Mouse (Mus musculus): ENCODE measurements around the gene Pifo.
A peak's percentile ranks its signal among the peaks of the same experiment; 100 is the strongest.
"Not testable (repeated sequence)": the region's sequence is repeated elsewhere in the genome, so short reads cannot be mapped to it uniquely, and the experiment has no call there.

The Pifo gene

DNA sequence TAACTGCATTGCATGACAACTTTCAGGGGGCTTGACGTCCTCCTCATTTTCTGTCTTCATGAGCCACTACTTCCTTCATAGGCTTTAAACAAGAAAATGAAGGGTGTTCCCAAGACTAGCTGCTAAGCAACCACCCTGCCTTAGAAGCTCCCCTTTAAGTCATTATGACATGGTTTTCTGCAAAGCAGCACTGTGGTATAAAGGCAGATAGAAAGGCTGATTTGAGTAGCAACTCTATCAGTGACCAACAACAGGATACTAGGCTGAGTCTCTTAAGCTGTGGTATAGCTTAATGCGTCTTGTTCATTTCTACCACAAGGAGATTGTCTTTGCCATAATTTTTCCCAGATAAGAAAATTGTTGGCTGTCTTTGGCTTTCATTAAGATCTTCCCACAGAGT is at the start of gene Pifo:
Gene Pifo (minus strand): TSS at position 101 of the 400 bp plus-strand sequence.
- DNase-seq (ENCODE audit: low read depth, low spot score) = no peak

DNA sequence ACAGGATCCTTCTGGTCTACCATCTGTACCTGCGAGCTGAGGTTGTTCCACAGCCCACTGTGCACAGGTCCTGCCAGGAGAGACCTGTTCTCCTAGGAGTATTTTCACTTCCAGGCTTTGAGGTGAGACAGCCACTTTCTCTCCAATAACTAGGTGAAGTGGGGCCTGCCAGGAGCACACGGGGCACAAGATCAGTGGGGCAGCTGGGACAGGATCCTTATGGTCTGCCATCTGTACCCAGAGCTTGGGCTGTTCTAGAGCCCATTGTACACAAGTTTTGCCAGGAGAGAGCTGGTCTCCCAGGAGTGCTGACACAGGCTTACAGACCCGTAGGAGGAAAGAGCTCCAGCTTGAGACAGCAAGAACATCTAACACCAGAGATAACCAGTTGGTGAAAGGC is 43.5 kb upstream of the Pifo start:
- no peak for DNase-seq (ENCODE audit: low read depth, low spot score)

DNA sequence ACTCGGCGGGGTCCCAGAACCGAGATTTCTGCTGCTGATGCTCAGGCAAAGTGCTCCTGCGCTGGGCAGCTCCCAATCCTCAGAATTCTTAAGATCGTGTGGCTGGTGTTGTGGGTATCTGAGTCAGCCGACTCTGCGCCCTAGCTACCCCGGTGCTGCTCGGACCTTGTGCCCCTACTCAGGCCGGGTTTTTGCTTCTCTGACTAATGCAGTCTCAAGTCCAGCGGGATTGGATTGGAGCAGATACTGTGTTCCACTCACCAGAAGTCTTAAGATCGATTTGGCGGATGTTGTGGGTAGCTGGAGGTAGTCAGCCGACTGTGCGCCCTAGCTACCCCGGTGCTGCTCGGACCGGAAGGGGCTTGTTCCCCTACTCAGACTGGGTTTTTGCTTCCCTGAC is 37.5 kb upstream of the Pifo start:
- no peak for DNase-seq (ENCODE audit: low read depth, low spot score)

DNA sequence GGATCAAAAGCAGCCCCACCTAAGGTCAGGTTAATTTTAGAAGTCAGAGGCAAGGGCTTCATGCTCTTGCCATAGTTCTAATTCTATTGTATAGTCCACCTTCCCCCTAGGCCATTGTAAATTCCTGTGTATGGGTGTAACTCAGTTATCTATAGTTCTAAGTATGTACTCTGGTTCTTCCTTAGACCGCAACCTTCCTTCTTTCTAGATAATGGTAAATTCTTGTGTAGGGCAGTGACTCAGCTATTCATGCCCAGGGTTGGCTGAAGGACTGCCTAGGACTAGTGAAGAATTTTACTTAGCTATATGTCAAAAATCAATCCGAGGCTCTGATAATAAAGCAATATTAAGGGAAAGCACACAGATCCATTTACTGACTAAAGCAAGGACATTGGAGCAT is 25.9 kb upstream of the Pifo start:
- no peak for DNase-seq (ENCODE audit: low read depth, low spot score)

DNA sequence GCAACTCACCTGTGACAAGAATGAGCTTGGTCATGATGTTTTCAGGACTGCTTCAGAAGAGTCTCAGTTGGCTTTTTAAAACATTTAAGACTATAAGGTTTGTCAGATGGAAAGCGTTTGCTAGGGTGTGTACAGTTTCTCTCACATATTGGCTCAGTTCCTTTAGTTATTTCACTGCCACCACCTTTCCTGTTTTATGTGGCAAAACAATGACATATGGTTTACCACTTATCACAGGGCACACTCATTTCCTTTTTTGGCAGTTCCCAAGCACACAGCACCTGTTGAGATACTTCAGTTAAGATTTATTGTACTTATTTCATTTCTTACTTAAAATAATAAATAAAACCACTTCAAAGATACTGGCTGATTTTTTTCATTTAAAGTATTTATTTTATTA is 18.3 kb upstream of the Pifo start, which contains the start of gene Chil5:
Gene Chil5 (minus strand): TSS at position 34 of the 400 bp plus-strand sequence.
- no peak for DNase-seq (ENCODE audit: low read depth, low spot score)

DNA sequence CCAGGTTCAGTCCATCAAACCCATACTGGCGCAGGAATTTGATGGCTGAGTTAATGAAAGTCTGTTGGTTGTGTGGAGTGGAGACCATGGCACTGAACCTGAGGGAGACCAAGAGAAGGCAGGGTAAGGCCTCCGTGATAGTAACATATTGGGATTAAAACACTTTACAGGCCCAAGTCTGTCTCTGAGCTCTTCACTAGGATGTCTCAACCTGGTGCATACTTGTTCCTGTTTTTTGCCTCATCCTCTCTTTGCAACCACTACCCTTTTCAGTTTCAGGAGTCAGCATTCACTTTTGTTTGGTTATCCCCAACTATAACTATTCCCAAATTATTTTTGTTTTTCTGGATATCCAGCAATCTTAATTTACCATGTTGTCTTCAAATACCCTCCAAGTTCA is 9.7 kb upstream of the Pifo start:
- no peak for DNase-seq (ENCODE audit: low read depth, low spot score)

DNA sequence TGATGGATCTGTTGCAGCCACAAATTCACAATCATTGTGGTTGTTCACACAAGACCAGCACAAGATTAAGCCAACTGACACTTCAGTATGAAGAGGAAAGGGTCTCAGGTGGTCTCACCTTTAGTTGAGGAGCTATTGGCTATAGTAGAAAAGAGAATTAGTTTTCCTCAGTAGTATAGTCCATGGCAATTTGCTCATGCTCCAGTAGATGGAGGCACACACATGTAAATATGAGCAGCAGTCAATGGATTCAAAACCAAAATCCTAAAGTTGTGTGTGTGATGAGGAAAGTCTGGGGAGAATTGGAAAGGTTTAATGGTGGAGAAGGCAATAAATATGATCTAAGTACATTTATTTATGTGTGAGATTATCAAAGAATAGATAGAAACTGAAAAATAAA is 7.4 kb upstream of the Pifo start:
- DNase-seq (ENCODE audit: low read depth, low spot score) = no peak

DNA sequence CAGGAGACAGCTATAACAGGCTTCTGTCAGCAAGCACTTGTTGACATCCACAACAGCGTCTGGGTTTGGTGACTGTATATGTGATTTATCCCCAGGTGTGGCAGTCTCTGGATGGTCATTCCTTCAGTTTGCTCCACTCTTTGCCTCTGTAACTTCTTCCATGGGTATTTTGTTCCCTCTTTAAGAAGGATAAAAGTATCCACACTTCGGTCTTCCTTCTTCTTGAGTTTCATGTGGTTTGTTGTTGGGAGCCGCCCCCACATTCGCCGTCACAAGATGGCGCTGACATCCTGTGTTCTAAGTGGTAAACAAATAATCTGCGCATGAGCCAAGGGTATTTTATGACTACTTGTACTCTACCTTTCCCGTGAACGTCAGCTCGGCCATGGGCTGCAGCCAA is 11.1 kb downstream of the Pifo start:
- DNase-seq (ENCODE audit: low read depth, low spot score) = not testable (repeated sequence)

DNA sequence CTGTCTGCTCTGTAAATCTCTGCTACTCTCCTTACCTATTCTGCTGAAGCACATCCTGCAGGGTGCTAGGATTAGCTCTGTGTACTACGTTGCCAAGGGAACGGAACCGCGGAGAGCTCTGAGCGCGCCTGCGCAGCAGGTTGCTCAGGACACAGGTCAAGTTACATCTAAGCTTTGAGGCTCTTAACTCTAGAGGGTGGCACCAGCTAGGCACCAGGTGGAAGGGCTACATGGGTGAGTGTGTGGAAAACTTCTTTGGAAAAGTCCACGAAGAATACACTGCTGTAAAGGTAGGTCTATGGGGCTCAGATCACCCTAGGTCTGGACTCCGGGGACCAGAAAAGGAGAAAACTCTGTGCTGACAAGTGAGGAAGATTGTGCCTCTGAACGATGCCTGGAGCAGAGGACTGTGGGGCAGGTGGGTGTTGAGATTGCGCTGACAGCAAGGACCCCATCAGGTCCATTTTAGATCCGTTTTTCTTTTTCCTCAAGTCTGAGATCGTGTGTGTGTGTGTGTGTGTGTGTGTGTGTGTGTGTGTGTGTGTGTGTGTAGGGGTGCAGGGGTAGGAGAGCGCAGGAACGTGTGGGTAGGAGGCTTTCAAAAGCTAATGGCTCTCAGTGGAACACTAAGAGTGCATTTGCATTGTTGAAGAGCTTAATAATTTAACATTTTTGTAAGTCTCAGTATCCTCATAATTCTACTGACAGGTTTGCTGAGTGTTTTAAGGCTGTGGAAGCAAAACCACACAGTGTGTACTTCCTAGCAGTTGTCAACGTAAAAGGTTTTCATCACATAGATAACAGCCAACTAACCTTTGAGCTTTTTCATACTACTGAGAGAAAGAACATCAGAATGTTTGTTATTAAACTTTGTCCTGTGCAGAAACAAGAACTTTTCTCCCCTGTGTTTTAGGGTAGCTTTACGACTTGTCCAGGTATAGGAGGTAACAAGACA is 12.8 kb downstream of the Pifo start:
- peak; percentile 43 for DNase-seq (ENCODE audit: low read depth, low spot score)

DNA sequence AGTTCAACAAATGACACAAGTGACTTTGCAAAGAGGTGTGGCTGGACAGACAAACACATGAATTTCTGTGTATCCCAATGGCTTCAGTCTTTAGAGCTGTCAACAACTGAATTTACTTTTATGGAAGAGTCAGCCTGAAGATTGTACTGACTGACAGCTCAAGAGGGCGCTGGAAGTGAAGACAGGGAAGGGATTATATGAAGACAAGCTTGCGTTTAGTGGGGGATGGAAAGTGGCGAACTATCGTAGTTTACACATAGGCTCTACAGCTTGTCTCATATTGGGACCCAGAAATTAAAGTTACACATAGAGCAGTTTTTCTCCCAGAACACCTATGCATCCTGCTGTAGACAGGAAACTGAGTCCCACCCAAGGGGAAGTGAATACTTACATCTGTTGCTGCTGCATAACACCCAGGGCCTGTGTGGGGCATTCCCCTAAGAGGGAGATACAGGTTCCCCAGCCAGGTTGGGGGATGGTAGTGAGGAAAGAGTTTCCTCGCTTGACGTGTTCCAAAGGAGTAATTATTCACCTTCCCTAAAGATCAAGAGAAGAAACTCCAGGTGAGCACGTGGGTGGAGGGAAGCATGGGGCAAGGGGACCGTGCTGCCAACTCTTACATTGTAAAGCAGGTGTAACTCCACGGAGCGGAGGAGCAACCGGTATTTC is 13.6 kb downstream of the Pifo start:
- DNase-seq (ENCODE audit: low read depth, low spot score) = no peak

DNA sequence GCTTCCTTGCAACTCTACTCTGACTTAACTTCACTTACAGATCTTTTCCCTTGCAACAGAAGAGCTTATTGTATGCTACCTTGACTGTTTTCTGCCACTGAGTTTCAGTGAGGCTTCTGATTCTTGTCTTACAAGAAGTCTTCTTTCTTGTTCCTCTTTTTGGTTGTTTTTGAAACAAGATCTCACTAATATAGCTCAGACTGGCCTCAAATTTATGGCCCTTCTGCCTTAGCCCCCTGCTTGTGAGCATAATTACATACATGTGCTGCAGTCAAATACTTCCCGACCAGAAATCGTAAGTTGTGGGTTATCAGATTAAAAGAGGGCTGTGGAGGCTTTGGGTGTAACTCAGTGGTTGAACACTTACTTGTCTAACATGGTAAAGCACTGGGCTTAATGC is 19.7 kb downstream of the Pifo start:
- DNase-seq (ENCODE audit: low read depth, low spot score) = no peak

DNA sequence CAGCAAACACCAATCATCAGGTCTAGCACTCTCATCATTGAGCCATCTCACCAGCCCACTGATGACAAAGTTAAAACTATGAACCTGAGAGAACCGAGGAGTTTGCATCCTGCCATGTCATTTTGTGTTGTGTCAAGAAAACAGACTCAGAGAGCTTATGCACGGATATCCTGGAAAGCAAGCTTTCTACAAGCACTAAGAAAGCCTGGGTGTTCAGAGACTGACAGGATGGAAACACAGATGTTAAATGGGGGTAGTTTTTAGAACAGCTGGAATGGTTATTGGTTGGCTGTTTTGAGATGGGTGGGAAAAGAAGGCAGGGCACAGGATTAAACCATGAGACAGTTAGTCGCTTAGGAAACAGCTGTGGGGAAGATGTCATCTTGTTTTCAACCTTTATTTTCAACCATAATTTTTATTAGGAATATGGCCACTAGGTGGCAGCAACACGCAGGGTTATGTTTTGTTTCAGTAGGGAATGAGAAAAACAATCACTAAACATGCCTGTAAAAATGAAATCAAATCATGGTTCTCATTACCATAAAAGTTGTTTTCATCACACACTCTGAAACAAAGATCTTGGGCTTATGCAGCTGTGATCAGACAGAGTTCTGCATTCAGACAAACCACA is 22.7 kb downstream of the Pifo start:
- peak; percentile 40 for DNase-seq (ENCODE audit: low read depth, low spot score)

DNA sequence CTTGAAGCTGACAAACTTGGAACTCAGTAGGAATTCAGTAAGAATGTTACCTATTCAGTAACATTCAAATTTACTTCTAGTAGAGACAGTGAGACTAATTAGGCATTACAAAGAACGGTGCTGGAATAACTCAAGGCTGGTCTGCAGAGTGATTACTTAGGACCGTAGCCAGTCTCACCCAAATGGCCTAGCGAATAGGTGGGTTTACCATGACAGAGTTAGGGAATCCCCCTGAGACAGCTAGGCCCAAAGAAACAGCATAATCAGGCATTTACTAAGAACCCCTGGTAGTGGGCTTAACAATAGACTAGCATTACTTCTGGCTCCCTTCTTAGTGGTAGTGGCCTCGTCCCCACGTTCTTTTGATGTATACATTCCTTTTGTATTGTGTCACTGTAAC is 24.8 kb downstream of the Pifo start:
- DNase-seq (ENCODE audit: low read depth, low spot score) = not testable (repeated sequence)

DNA sequence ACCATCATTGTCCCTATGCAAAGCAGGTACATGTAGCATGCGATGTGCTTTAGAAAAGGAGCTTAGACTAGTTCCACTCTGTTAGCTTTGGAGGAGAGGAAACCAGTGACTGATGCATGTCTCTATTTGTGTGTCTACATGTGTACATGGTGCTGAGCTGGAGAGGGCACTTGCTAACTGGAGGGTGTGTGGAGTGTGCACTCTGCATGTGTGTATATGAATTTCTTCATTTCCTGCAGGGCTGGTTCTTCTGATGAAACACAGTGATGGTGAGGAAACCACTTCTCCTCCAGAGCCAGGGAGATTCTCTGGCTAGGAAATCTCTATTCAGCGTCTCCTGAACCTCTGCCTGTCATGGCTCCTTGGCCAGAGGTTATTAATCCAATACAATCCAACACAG is 40.3 kb downstream of the Pifo start:
- DNase-seq (ENCODE audit: low read depth, low spot score) = no peak

DNA sequence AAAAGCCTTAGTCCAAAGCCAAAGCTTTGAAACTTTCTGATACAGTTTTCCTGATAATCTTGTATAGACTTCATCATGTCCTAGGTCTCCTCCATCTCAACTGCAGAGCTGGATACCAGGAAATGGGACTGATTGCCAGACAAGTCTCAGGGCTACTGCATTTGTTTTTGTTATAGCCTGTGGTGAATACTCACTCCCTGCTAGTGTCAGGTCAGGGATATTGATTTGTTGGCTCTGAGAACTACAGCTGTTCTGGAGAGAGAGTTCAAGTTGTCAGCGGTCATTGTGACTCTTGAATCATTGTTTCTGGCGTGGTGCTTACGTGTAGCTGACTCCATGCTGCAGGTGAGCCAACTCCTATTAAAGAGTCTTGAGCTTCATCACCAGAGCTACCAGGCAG is 41.0 kb downstream of the Pifo start, which contains the start of gene Ovgp1:
Gene Ovgp1 (plus strand): TSS at position 301 of the 400 bp plus-strand sequence.
- no peak for DNase-seq (ENCODE audit: low read depth, low spot score)

DNA sequence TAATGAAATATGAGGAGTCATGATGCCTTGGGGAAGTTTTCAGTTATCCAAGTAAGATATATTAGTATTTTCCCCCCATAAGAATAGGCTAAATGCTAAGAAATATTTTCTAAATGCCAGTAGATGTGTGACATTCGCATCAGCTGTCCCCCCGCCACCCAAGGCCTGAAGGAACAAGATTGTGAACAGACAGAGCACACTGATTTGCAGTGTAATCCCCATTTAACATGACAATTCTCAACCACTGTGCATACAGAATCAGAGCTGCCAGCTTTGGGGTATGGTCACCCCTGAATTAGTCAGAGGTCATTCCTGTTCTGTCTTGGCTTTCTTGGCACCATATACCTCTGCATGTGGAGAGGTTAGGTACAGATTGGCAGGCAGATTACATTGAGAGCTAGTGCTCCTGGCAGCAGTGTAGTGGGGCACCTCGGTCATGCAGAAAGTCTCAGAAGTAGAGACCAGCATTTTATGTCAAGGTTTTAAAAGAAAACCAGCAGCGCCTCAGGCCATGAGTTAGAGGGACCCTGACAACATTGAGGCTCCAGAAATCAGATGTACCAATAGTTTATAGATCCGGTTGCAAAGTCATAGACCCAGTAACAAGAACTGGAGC is 42.5 kb downstream of the Pifo start:
- DNase-seq (ENCODE audit: low read depth, low spot score) = no peak

DNA sequence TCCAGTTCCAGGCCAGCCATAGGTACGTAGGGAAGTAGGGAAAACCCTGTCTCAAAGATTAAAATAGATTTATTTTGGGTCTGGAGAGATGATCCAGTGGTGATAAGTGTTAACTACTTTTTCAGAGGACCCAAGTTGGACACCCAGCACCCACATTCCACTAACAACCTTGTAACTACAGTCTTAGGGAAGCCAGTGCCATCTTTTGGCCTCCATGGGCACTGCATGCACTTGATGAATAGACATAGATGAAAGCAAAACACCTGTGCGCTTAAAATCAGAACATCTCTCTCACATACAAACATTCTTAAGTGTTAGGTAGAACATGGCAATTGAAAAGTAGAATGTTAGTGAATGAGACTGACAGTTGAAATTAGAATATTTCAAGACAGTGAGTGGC is 53.7 kb downstream of the Pifo start:
- no peak for DNase-seq (ENCODE audit: low read depth, low spot score)

DNA sequence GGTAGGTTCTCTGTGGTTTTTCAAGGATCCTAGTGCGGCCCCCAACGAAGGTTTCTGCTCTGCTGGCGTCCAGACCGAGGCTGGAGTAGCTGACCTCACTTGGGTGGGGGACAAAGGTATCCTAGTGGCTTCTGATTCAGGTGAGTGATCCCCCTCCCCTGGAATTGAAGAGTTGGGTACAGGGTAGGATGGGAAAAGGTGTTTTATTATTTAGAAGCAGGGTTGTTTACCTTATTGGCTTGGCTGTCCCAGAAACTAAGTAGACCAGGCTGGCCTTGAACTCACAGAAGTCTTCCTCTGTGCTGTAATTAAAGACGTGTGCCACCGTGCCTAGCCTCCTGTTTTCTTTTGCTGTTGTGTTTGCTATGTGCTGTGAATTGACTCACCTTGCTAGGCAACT is 54.4 kb downstream of the Pifo start, which contains the start of gene Atp5f1:
Gene Atp5f1 (minus strand): TSS at position 101 of the 400 bp plus-strand sequence.
- no peak for DNase-seq (ENCODE audit: low read depth, low spot score)

DNA sequence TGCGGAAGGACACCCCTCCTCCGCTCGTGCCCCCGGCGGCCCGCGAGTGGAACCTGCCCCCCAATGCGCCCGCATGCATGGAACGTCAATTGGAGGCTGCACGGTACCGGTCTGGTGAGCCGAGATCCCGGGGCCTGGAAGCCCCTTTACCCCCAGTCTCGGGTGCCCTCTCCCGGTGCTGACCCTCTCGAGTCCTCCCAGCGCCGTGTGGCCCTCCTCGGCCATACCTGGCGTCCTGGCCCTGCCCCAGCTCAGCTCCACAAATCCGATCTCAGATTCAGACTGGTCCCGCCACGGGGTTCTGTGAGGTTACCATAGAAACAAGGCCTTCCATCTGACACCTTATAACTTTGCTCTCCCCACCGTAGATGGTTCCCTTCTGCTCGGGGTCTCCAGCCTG is 54.9 kb downstream of the Pifo start:
- DNase-seq (ENCODE audit: low read depth, low spot score) = no peak

DNA sequence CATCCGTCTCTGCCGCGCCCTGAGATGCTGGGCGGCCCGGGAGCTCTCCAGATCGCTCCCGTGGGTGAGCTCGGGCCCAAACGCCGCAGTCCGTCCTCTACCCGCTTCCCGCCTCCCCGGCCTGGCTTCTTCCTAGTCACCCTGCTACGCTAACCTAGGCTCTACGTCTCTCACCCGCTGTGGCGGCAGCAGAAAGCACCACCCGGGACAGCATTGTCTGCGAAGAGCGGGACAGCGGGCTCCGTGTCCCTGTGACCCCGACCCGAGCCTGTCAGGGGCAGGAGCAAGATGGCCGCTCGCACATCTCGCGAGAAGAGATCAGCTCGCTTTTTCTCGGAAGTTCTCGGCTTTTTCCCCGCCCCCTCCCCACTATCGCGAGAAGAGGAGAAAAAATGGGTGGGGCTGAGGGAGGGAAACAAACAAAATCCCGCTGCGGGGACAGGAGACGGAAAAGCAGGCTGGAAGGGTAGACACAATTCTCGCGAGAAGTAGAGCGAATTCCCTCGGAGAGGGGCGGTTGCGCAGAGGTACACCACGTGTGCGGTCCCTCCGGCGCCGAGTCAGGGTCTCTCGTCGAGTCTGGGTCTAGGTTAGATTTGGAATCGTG is 55.4 kb downstream of the Pifo start, which contains the start of gene Wdr77:
Gene Wdr77 (plus strand): TSS at position 396 of the 607 bp plus-strand sequence.
- peak; percentile 100 for DNase-seq (ENCODE audit: low read depth, low spot score)

DNA sequence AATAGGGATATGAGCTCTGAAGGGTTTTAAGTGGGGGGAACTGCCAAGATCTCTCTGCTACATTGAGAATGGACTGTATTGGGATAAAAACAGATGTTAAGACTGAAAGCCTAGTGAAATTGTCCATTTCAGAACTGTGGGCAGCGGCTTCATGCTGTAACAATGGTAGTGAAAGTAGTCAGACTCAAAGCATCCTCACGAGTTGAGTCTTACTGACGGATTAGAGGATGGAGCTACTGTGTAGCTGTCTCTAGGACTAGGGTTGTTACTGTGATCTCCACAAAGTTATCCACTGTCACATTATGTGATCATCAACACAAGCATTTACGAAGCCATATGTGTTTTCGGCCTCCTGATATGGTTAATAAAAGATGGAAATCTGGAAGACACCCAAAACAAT is 56.2 kb downstream of the Pifo start:
- DNase-seq (ENCODE audit: low read depth, low spot score) = no peak
